Mouse (Mus musculus) kidney, adult 2 months (tissue): ENCODE measurements at regions not wholly inside any gene's neighbourhood (a gene's known extent, or its start where the extent isn't known, plus 50 kb on each side); places are given as distances from the start of the nearest gene placed in this dataset.

Source experiments
- DNase-seq: peaks from one replicate; pipeline ENCODE4 v3.0.0; 2021
- H3K27ac ChIP-seq: fragments of 200-500 bp; 2 replicates; pipeline ENCODE4 v1.5.1; 2012; ENCODE audit warnings: low read depth, low read length, control low read depth, inconsistent platforms; ENCODE audit not compliant: insufficient read depth
- H3K27me3 ChIP-seq: fragments of 200-500 bp; replicated peaks from 2 replicates; pipeline ENCODE4 v1.6.1; 2012; ENCODE audit warnings: mild to moderate bottlenecking, moderate library complexity, low read length, inconsistent platforms; ENCODE audit not compliant: control insufficient read depth, insufficient read depth
- H3K36me3 ChIP-seq: fragments of 200-500 bp; 2 replicates; pipeline ENCODE4 v1.6.1; 2012; ENCODE audit warnings: mild to moderate bottlenecking, moderate library complexity, low read length, inconsistent platforms; ENCODE audit not compliant: control insufficient read depth, insufficient read depth
- H3K4me1 ChIP-seq: fragments of 200-500 bp; 2 replicates; pipeline ENCODE4 v1.6.1; 2011; ENCODE audit warnings: low read length; ENCODE audit not compliant: control insufficient read depth, insufficient read depth
- H3K4me3 ChIP-seq: fragments of 200-500 bp; 2 replicates; pipeline ENCODE4 v1.5.1; 2011; ENCODE audit warnings: mild to moderate bottlenecking, low read depth, low read length, control low read depth; ENCODE audit not compliant: insufficient read depth
- CTCF ChIP-seq: fragments of 200-500 bp; conservative IDR thresholded peaks from 2 replicates; pipeline ENCODE4 v1.5.1; 2011; ENCODE audit warnings: low read depth, mild to moderate bottlenecking, control low read depth, low read length, moderate library complexity, mixed read lengths; ENCODE audit not compliant: insufficient read depth, insufficient read length
- POLR2A ChIP-seq: fragments of 200-500 bp; IDR thresholded peaks from one replicate; pipeline ENCODE4 v1.6.1; 2011; ENCODE audit warnings: low read depth, low read length, control low read depth
- WGBS: fragments of 180-500 bp; shearing (Covaris S2); methylation state at CpG from one replicate; pipeline ENCODE4 v1.1.7; 2018; 5-methylcytosine and 5-hydroxymethylcytosine counted together

- DNase-seq: no peak
These were observed 79.6 kb downstream of the Atp1a1 start for GRCm38 (mm10) chr3:101524905-101525304.

GRCm38 (mm10) chr3:101524444-101524843 lies 80.0 kb downstream of the Atp1a1 start:
- no peak overlapping the region for H3K4me3 ChIP-seq
- no peaks in the 10 kb centered on the region for H3K36me3 ChIP-seq
- H3K27me3 ChIP-seq: no peaks in the 10 kb centered on the region
- H3K27ac ChIP-seq: peak overlapping the region; percentile 44; the same call in 1 of the 2 replicates
- TF ChIP-seq POLR2A (no peak), CTCF (no peak)
- H3K4me1 ChIP-seq: peaks cover 41% of the 10 kb centered on the region
- 42% methylated on average over 6 of the region's 6 CpGs for WGBS
- DNase-seq: peak; percentile 68

More at GRCm38 (mm10) chr3:101524905-101525304, 79.6 kb downstream of the Atp1a1 start:
- TF ChIP-seq POLR2A (no peak), CTCF (no peak)
- peaks cover 45% of the 10 kb centered on the region for H3K4me1 ChIP-seq
- WGBS: 93% methylated on average over 8 of the region's 8 CpGs
- H3K27ac ChIP-seq: peak overlapping the region; percentile 44; the same call in 1 of the 2 replicates
- H3K4me3 ChIP-seq: no peak overlapping the region
- H3K36me3 ChIP-seq: no peaks in the 10 kb centered on the region
- no peaks in the 10 kb centered on the region for H3K27me3 ChIP-seq

- 88% methylated on average over 5 of the region's 5 CpGs for WGBS
These were observed 81.2 kb downstream of the Atp1a1 start for GRCm38 (mm10) chr3:101523239-101523638.

GRCm38 (mm10) chr3:101522246-101522920 lies 82.1 kb downstream of the Atp1a1 start:
- 49% methylated on average over 9 of the region's 9 CpGs for WGBS
- DNase-seq: peak; percentile 90
- TF ChIP-seq CTCF: no peak
- no peak for TF ChIP-seq POLR2A

More at GRCm38 (mm10) chr3:101523239-101523638, 81.2 kb downstream of the Atp1a1 start:
- Histone ChIP-seq H3K36me3 (no peaks in the 10 kb centered on the region), H3K27ac (no peak overlapping the region), H3K27me3 (no peaks in the 10 kb centered on the region), H3K4me3 (no peak overlapping the region), H3K4me1 (peaks cover 46% of the 10 kb centered on the region)
- DNase-seq: no peak
- no peak for TF ChIP-seq POLR2A
- TF ChIP-seq CTCF: no peak

GRCm38 (mm10) chr3:101521155-101521554 lies 83.3 kb downstream of the Atp1a1 start:
- 71% methylated on average over 5 of the region's 5 CpGs for WGBS
- peak overlapping the region; percentile 13; the same call in 1 of the 2 replicates for H3K27ac ChIP-seq
- H3K36me3 ChIP-seq: no peaks in the 10 kb centered on the region
- H3K4me1 ChIP-seq: peaks cover 42% of the 10 kb centered on the region
- no peak for TF ChIP-seq POLR2A
- TF ChIP-seq CTCF: no peak
- H3K4me3 ChIP-seq: no peak overlapping the region
- DNase-seq: peak; percentile 45
- H3K27me3 ChIP-seq: no peaks in the 10 kb centered on the region

More at GRCm38 (mm10) chr3:101522246-101522920, 82.1 kb downstream of the Atp1a1 start:
- H3K36me3 ChIP-seq: no peaks in the 10 kb centered on the region
- H3K27ac ChIP-seq: peak overlapping the region; percentile 61
- no peak overlapping the region for H3K4me3 ChIP-seq
- peaks cover 43% of the 10 kb centered on the region for H3K4me1 ChIP-seq
- H3K27me3 ChIP-seq: no peaks in the 10 kb centered on the region

- H3K4me1 ChIP-seq: peaks cover 50% of the 10 kb centered on the region
- no peak overlapping the region for H3K4me3 ChIP-seq
- no peak for DNase-seq
- peak overlapping the region; percentile 89 for H3K27ac ChIP-seq
- no peak for TF ChIP-seq CTCF
- no peak for TF ChIP-seq POLR2A
- 51% methylated on average over 6 of the region's 6 CpGs for WGBS
- no peaks in the 10 kb centered on the region for H3K27me3 ChIP-seq
- no peaks in the 10 kb centered on the region for H3K36me3 ChIP-seq
These were observed 84.4 kb downstream of the Atp1a1 start for GRCm38 (mm10) chr3:101520115-101520514.

GRCm38 (mm10) chr3:101519551-101519950 lies 84.9 kb downstream of the Atp1a1 start:
- H3K27me3 ChIP-seq: no peaks in the 10 kb centered on the region
- TF ChIP-seq POLR2A: no peak
- no peak for TF ChIP-seq CTCF
- peaks cover 50% of the 10 kb centered on the region for H3K4me1 ChIP-seq
- H3K36me3 ChIP-seq: no peaks in the 10 kb centered on the region
- peak overlapping the region; percentile 89 for H3K27ac ChIP-seq
- no peak for DNase-seq
- H3K4me3 ChIP-seq: no peak overlapping the region
- 86% methylated on average over 5 of the region's 5 CpGs for WGBS
